Mouse (Mus musculus): ENCODE results near the gene Klf4.

DNA sequence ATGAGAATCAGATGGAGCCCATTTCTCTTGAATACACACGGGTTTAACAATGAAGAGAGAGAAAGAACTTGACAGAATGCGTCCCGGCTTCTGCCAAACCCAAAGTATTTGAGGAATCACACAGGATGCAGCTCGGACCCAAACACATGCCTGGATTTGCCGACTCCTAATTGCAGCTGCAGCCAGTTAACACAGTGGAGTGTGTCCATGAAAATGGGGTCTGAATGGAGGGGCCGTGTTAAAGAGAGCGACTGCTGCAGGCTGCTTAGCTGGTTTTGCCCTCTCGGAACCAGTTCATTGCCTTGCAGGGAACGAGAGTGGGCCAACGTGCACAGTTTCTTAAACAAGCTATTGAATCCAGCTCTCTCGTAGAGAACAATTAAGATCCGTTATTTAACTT lies 14.6 kb upstream of the Klf4 start:
- TF ChIP-seq CTCF (IDR thresholded peaks at IDR 0.05; ENCODE audit: extremely low read depth, insufficient read depth, low read length) (no peak), POLR2A (IDR thresholded peaks at IDR 0.05; ENCODE audit: extremely low read depth, insufficient read depth, low read length) (no peak)
